Mouse (Mus musculus): ENCODE measurements around the gene Nfic. TPM values are rescaled to one million over a fixed set of nuclear protein-coding genes. Genes with fewer than 3 reads are reported as not detected.

Nfic gene
- polyA plus RNA-seq, 1 experiment from 2014 or later, result 7.3 TPM

DNA sequence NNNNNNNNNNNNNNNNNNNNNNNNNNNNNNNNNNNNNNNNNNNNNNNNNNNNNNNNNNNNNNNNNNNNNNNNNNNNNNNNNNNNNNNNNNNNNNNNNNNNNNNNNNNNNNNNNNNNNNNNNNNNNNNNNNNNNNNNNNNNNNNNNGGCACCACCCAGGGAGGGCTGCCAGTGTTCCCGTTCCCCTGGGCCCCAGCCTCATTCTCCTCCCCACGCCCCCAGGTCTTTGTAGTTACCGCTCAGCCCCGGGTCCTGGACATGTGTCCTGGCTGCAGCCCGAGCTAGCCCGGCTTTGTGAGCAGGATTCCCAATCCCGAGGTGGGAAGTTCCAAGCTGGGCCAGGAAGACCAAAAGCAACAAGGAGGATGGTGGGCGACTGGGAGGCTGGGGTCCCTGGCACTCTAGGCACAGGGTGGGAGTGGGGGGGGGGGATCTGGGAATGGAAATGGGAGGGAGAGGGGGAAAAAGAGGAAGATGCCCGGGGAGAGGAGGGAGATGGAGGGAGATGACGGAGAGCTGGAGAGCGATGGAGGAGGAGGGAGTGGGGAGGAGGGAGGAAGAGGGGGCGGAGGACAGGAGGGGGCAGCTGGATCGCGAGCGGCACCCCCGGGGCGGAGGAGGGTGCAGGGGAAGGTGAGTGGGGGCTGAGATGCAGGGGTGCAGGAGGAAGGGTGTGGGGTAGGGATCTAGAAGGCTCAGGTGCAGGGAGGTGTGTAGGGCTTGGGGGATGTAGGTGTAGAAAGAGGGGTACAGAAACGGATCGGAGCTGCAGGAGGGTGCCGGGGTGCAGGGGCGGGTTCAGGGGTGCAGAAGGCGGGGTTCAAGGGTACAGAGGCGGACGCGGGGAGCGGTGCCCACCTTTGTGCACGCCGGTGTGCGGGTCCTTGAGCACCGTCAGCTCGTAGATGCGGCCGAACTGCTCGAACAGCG, 26.4 kb upstream of the Nfic start:
- H3K27me3 ChIP-seq (ENCODE audit: poor library complexity, severe bottlenecking), result peaks cover 55% of the 10 kb centered on the region
- peaks cover 39% of the 10 kb centered on the region for H3K4me1 ChIP-seq

DNA sequence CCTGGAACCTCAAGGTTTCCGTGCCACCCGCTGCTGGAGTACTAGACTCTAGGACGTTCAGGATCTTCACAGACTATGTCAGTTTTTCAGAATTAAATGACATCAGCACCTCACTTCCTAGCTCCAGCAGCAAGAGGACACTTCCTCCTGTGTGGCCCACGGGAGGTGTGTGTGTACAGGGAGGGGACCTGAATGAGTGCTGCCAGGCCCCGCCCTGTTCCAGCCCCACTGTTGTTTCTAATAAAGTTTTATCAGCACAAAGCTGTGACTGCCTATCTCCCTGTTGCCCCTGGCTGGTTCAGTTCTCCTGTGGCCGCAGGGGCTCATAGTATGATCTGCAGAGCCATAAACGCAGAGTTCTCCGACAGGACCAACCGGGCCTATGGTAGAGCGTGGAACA, 19.0 kb upstream of the Nfic start:
- Histone ChIP-seq H3K4me3 (no peak overlapping the region), H3K9me3 (no peaks in the 10 kb centered on the region), H3K27me3 (ENCODE audit: poor library complexity, severe bottlenecking) (peaks cover 95% of the 10 kb centered on the region), H3K4me1 (peaks cover 44% of the 10 kb centered on the region), H3K36me3 (replicated peaks) (no peaks in the 10 kb centered on the region), H3K27ac (no peak overlapping the region)
- WGBS, result 89% methylated on average over 10 of the region's 10 CpGs
- DNase-seq (ENCODE audit: extremely low spot score, low spot score), result no peak

More for the DNA sequence above, 26.4 kb upstream of the Nfic start:
- peak overlapping the region; percentile 68 for H3K27ac ChIP-seq
- no peak for DNase-seq (ENCODE audit: extremely low spot score, low spot score)
- peaks cover 9% of the 10 kb centered on the region for H3K36me3 ChIP-seq (replicated peaks)
- WGBS, result 3% methylated on average over 34 of the region's 35 CpGs
- no peaks in the 10 kb centered on the region for H3K9me3 ChIP-seq
- peak overlapping the region; percentile 58 for H3K4me3 ChIP-seq

DNA sequence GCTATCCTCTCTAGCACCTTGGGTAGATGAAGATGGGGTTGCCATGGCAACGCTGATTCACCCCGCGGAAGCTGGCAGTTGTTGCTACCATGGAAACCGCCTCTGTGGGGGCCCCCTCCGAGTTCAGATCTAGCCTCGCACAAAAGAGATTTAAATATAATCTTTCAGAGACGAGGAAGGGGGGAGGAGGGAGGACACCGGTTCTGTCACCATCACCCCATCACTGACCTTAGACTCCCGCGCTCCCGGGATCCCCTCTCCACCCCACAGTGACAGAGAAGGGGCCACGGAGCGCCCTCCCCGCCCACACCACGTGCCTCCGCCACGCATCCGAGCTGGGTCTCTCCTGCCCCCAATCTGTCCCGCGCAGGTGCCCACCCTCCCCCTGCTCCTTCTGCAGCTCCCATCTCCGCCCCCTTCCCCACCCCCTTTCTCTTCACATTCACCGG, 17.6 kb upstream of the Nfic start:
- no peaks in the 10 kb centered on the region for H3K9me3 ChIP-seq
- H3K4me1 ChIP-seq, result peaks cover 44% of the 10 kb centered on the region
- peaks cover 98% of the 10 kb centered on the region for H3K27me3 ChIP-seq (ENCODE audit: poor library complexity, severe bottlenecking)
- peak overlapping the region; percentile 85 for H3K27ac ChIP-seq
- no peaks in the 10 kb centered on the region for H3K36me3 ChIP-seq (replicated peaks)
- peak; percentile 81 for DNase-seq (ENCODE audit: extremely low spot score, low spot score)
- under 1% methylated on average over 22 of the region's 22 CpGs for WGBS
- peak overlapping the region; percentile 54 for H3K4me3 ChIP-seq

DNA sequence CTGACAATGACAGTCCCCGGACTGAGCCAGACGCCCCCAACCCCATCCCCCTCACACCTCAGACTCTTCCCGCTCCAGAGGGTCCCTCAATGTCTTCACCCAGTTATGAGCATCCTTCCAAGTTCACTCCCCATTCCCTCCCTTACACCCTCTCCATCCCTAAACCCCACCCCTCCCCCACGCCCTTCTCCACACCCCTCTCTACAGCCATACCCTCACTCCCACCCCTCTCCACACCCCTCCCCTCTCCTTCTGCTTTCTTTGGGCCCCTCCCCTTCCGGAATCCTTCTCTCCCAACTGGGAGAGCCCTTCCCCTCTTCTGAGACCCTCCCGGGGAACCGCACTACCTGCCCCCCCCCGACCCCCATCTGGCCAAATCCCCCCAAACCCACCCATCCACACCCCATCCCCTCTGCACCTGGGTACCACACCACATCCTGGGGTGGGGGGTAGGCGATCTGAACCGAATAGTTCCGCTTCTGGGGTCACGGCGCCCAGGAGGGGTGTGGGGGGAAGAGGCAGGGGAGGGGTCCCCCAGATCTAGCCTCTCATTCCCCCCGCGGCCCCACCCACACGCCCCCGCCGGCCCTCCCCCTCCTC, 17.1 kb upstream of the Nfic start:
- H3K36me3 ChIP-seq (replicated peaks), result no peaks in the 10 kb centered on the region
- H3K27ac ChIP-seq, result peak overlapping the region; percentile 85
- H3K27me3 ChIP-seq (ENCODE audit: poor library complexity, severe bottlenecking), result peaks cover 97% of the 10 kb centered on the region

DNA sequence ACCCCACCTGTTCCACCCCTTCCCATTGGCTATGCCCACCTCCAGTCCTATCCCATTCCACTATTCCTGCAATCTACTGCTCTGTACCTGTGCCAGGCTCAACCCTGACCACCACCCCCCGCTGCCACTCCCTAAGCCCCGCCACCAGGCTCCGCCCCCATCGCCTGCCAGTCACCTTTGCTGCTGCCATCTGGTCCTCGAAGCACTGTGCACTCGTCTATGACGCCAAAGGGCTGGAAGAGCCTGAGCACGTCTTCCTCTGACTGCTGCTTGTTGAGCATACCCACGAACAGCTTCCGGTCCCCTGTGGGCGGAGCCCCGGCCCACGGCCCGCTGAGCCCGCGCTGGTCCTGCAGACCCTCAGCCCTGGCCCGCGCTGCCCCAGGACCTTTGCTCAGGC, 15.0 kb upstream of the Nfic start:
- peaks cover 94% of the 10 kb centered on the region for H3K27me3 ChIP-seq (ENCODE audit: poor library complexity, severe bottlenecking)
- peaks cover 46% of the 10 kb centered on the region for H3K4me1 ChIP-seq
- no peaks in the 10 kb centered on the region for H3K36me3 ChIP-seq (replicated peaks)
- no peak for DNase-seq (ENCODE audit: extremely low spot score, low spot score)
- peak overlapping the region; percentile 17; the same call in 1 of the 2 replicates for H3K27ac ChIP-seq
- no peak overlapping the region for H3K4me3 ChIP-seq
- no peaks in the 10 kb centered on the region for H3K9me3 ChIP-seq
- WGBS, result 66% methylated on average over 18 of the region's 18 CpGs

More for the DNA sequence above, 17.1 kb upstream of the Nfic start:
- 5% methylated on average over 18 of the region's 18 CpGs for WGBS
- peaks cover 42% of the 10 kb centered on the region for H3K4me1 ChIP-seq
- no peaks in the 10 kb centered on the region for H3K9me3 ChIP-seq
- no peak for DNase-seq (ENCODE audit: extremely low spot score, low spot score)
- H3K4me3 ChIP-seq, result peak overlapping the region; percentile 54

DNA sequence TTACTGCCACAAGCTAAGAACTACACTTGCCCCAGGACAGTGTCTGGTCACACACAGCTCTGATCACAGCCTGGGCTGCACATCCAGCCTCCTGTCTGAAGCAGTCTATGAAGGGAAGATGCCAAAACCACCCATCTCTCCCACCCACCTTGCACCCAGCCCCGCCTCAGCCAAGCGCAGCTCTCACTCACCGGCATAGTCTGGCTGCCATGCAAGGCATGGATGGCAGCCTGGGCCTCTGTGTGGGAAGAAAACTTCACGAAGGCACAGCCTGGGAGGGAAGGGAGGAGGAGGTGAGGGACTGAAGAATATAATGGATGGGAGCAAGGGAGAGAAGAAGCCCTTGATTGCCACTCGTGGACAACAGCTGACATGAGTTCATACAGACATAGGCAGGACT, 13.8 kb upstream of the Nfic start:
- Histone ChIP-seq H3K27ac (no peak overlapping the region), H3K36me3 (replicated peaks) (no peaks in the 10 kb centered on the region), H3K4me3 (no peak overlapping the region), H3K4me1 (peaks cover 56% of the 10 kb centered on the region), H3K9me3 (no peaks in the 10 kb centered on the region), H3K27me3 (ENCODE audit: poor library complexity, severe bottlenecking) (peaks cover 94% of the 10 kb centered on the region)
- WGBS, result 89% methylated on average over 5 of the region's 5 CpGs
- DNase-seq (ENCODE audit: extremely low spot score, low spot score), result no peak

DNA sequence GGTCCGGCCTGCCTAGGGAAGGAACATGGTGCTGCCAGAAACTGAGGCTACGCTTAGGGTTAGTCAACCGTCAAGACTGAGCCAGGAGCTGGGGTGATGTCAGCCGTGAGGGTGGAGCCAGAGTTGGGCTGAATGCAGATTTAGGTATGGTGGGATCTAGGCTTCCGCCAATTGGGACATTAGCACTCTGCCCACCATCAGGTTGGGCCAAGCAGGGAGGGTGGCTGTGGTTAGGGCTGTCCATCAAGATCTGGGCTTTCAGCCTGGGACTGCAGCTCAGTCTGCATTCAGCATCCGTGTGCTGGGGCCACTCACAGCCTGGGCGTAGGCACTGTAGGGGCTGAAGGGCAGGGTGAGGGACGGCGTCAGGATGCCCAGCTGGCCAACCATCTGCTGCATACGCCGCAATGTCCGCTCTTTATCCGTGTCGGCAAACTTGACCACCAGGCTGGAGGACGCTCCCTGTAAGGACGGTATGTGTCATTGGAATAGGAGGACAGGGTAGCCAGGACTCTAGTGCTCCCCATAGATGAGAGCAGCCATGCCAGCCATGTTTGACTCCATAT, 12.3 kb upstream of the Nfic start:
- H3K4me3 ChIP-seq, result no peak overlapping the region
- H3K27ac ChIP-seq, result no peak overlapping the region
- 89% methylated on average over 16 of the region's 16 CpGs for WGBS
- peaks cover 94% of the 10 kb centered on the region for H3K27me3 ChIP-seq (ENCODE audit: poor library complexity, severe bottlenecking)
- no peaks in the 10 kb centered on the region for H3K36me3 ChIP-seq (replicated peaks)
- no peaks in the 10 kb centered on the region for H3K9me3 ChIP-seq
- peaks cover 49% of the 10 kb centered on the region for H3K4me1 ChIP-seq
- no peak for DNase-seq (ENCODE audit: extremely low spot score, low spot score)

DNA sequence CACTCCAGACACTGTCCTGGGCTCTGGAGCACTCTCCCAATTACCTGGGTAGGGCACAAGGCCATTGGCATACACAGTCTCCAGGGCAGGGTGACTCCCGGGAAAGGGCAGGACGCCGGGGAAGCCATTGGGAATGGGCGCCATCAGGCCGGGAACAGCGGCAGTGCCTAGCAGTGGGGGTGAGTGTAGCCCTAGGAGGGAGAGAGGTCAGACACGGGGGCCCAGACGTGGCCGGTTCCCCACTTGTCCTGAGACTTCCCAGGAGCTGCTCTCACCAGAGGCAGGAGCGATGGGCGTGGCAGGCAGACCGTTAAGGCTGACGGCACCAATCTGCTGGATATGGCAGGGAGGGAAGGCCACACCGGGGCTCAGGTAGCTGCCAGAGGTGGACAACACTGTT, 11.4 kb upstream of the Nfic start:
- Histone ChIP-seq H3K4me1 (peaks cover 48% of the 10 kb centered on the region), H3K27me3 (ENCODE audit: poor library complexity, severe bottlenecking) (peaks cover 94% of the 10 kb centered on the region)

DNA sequence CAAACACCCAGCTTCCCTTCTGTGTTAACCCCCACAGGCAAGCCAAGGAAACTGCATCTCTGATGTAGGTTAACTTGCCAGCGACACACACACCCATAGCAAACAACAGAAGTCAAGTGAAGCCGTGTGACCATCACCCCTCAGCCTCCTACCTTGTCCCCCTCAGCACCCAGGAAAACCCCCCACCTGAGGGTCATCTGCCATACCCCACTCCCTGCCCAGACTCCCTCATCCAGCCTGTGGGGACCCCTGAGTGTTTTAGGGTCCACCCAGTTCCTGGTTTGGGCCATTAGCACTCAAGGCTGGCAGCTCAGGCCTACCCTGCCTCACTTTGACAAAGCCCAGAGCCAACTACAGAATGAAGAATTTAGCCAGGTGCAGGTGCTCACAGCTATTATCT, 10.6 kb upstream of the Nfic start:
- DNase-seq (ENCODE audit: extremely low spot score, low spot score), result no peak
- peaks cover 94% of the 10 kb centered on the region for H3K27me3 ChIP-seq (ENCODE audit: poor library complexity, severe bottlenecking)
- 91% methylated on average over 2 of the region's 2 CpGs for WGBS

More for the DNA sequence above, 11.4 kb upstream of the Nfic start:
- H3K27ac ChIP-seq, result no peak overlapping the region
- no peak overlapping the region for H3K4me3 ChIP-seq
- 67% methylated on average over 14 of the region's 14 CpGs for WGBS
- no peaks in the 10 kb centered on the region for H3K9me3 ChIP-seq
- DNase-seq (ENCODE audit: extremely low spot score, low spot score), result no peak
- H3K36me3 ChIP-seq (replicated peaks), result no peaks in the 10 kb centered on the region

DNA sequence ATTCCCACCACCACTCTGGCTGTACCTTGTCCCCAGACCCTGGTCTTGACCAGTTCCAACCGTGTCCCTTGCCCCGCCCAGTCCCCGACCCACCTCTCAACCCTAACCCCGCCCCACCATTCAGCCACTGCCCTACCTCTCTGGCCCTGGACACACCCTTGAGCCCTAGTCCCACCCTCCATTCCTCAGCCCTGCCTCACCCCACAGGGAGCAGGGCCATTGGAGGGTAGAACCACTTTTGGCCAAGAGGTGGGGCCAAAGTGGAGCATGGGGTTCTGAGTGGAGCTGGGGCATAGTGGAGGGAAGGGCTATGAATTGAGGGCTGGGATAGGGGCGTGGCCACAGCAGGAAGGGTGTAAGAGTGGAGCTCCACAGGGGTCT, 9.8 kb upstream of the Nfic start:
- Histone ChIP-seq H3K9me3 (no peaks in the 10 kb centered on the region), H3K27me3 (ENCODE audit: poor library complexity, severe bottlenecking) (peaks cover 94% of the 10 kb centered on the region), H3K4me1 (peaks cover 43% of the 10 kb centered on the region), H3K27ac (no peak overlapping the region), H3K4me3 (peak overlapping the region; percentile 58; the same call in 1 of the 2 replicates), H3K36me3 (replicated peaks) (no peaks in the 10 kb centered on the region)
- no peak for DNase-seq (ENCODE audit: extremely low spot score, low spot score)
- 2% methylated on average over 5 of the region's 5 CpGs for WGBS

More for the DNA sequence above, 10.6 kb upstream of the Nfic start:
- no peaks in the 10 kb centered on the region for H3K9me3 ChIP-seq
- H3K27ac ChIP-seq, result no peak overlapping the region
- H3K4me3 ChIP-seq, result no peak overlapping the region
- H3K4me1 ChIP-seq, result peaks cover 45% of the 10 kb centered on the region
- H3K36me3 ChIP-seq (replicated peaks), result no peaks in the 10 kb centered on the region

DNA sequence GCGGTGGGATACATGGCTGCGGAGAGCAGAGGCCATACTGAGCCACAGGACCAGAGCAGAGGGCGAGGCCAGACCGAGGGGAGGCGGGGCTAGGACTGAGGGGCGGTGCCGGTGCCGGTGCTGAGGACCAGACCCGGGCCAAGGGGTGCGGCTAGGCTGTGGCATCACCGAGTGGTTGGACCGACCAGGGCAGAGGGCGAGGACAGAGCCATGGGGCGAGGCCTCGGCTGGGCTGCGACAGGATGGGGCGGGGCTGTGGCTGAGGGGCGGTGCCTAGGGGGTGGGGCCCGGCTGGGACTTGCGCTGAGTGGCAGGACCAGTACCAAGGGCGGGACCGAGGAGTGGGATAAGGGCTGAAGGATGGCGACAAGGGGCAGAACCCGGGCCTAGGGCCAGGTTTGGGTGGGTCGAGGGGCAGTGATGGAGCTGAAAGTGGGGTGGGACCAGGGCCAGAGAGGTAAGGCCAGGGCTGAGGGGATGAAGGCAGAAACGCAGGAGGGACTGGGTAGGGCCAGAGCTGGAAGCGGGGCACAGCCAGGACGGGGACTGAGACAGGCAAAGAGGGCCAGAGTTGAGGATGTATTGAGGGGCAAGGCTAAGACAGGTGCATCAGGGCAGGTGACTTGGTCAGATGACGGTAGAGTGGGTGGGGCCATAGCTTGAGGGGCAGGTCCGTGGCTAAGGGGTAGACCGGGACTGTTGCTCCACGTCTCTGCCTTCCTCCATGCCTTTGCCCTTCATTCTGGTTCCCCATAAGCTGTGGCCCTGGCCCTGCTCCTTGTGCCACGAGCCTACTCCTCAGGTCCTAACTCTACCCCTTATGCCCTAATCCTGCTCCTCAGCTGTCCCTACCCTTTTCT, 9.2 kb upstream of the Nfic start:
- H3K36me3 ChIP-seq (replicated peaks), result no peaks in the 10 kb centered on the region
- peaks cover 49% of the 10 kb centered on the region for H3K4me1 ChIP-seq
- WGBS, result 3% methylated on average over 33 of the region's 33 CpGs
- H3K27ac ChIP-seq, result peak overlapping the region; percentile 56
- peaks cover 94% of the 10 kb centered on the region for H3K27me3 ChIP-seq (ENCODE audit: poor library complexity, severe bottlenecking)
- peak; percentile 86 for DNase-seq (ENCODE audit: extremely low spot score, low spot score)
- peak overlapping the region; percentile 58 for H3K4me3 ChIP-seq
- no peaks in the 10 kb centered on the region for H3K9me3 ChIP-seq

DNA sequence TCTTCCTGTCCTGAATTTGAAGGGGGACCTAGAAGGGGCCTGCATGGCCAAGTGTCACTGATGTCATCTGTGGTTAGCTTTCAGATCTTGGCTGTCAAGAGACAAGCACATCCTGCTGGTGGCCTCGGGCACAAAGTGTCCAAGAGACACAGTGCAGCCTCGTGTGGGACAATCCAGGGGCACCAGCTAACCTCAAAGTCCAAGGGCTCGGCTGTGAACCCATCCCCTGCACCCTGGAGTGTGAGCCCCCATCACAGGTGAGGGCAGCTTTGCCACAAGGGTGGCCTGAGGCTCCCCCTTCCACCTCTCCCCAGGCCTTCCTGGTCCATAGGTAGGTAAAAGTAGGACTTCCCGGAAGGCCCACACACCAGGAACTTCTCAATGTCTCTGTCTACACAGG, 8.1 kb upstream of the Nfic start:
- no peak for DNase-seq (ENCODE audit: extremely low spot score, low spot score)

More for the DNA sequence above, 8.1 kb upstream of the Nfic start:
- H3K27me3 ChIP-seq (ENCODE audit: poor library complexity, severe bottlenecking), result peaks cover 96% of the 10 kb centered on the region
- peak overlapping the region; percentile 58 for H3K4me3 ChIP-seq
- no peaks in the 10 kb centered on the region for H3K9me3 ChIP-seq
- H3K4me1 ChIP-seq, result peaks cover 49% of the 10 kb centered on the region
- H3K27ac ChIP-seq, result no peak overlapping the region
- 75% methylated on average over 4 of the region's 4 CpGs for WGBS
- H3K36me3 ChIP-seq (replicated peaks), result no peaks in the 10 kb centered on the region

Data from forebrain, embryonic 10.5 days (tissue).